Mouse (Mus musculus): Measurements from ENCODE around the gene Arhgef19. TPM values are rescaled to one million over a fixed set of nuclear protein-coding genes. Genes with fewer than 3 reads are reported as not detected.

Arhgef19 gene
- polyA plus RNA-seq, 1 experiment from 2014 or later, result 1.7 TPM

GRCm38 (mm10) chr4:141228687-141229086 lies 10.6 kb upstream of the Arhgef19 start:
- Histone ChIP-seq H3K9ac (ENCODE audit: low read depth, low read length) (no peak overlapping the region), H3K9me3 (ENCODE audit: control insufficient read depth, low read length) (no peaks in the 10 kb centered on the region), H3K27me3 (replicated peaks; ENCODE audit: control insufficient read depth, insufficient read depth, low read length) (no peaks in the 10 kb centered on the region), H3K4me2 (ENCODE audit: low read length) (no peak overlapping the region), H3K27ac (ENCODE audit: low read depth, low read length) (no peak overlapping the region), H3K4me1 (ENCODE audit: control insufficient read depth, insufficient read depth, low read depth, low read length) (no peaks in the 10 kb centered on the region), H3K36me3 (ENCODE audit: control insufficient read depth, insufficient read depth, low read length) (no peaks in the 10 kb centered on the region), H3K4me3 (ENCODE audit: low read length) (no peak overlapping the region)
- 91% methylated on average over 7 of the region's 7 CpGs for WGBS
- ATAC-seq, result no peak

- Histone ChIP-seq H3K4me2 (ENCODE audit: low read length) (no peak overlapping the region), H3K4me3 (ENCODE audit: low read length) (no peak overlapping the region), H3K27ac (ENCODE audit: low read depth, low read length) (no peak overlapping the region), H3K4me1 (ENCODE audit: control insufficient read depth, insufficient read depth, low read depth, low read length) (no peaks in the 10 kb centered on the region), H3K9ac (ENCODE audit: low read depth, low read length) (no peak overlapping the region), H3K27me3 (replicated peaks; ENCODE audit: control insufficient read depth, insufficient read depth, low read length) (peaks cover 3% of the 10 kb centered on the region; the same call in 1 of the 2 replicates), H3K36me3 (ENCODE audit: control insufficient read depth, insufficient read depth, low read length) (no peaks in the 10 kb centered on the region), H3K9me3 (ENCODE audit: control insufficient read depth, low read length) (no peaks in the 10 kb centered on the region)
- WGBS, result 94% methylated on average over 4 of the region's 4 CpGs
- no peak for ATAC-seq
These were observed 6.1 kb upstream of the Arhgef19 start for GRCm38 (mm10) chr4:141233196-141233595.

GRCm38 (mm10) chr4:141235537-141236111 lies 3.7 kb upstream of the Arhgef19 start:
- H3K27ac ChIP-seq (ENCODE audit: low read depth, low read length), result no peak overlapping the region
- peaks cover 9% of the 10 kb centered on the region for H3K4me1 ChIP-seq (ENCODE audit: control insufficient read depth, insufficient read depth, low read depth, low read length)
- no peak overlapping the region for H3K9ac ChIP-seq (ENCODE audit: low read depth, low read length)
- no peaks in the 10 kb centered on the region for H3K9me3 ChIP-seq (ENCODE audit: control insufficient read depth, low read length)
- H3K4me2 ChIP-seq (ENCODE audit: low read length), result no peak overlapping the region
- no peaks in the 10 kb centered on the region for H3K36me3 ChIP-seq (ENCODE audit: control insufficient read depth, insufficient read depth, low read length)
- WGBS, result 69% methylated on average over 6 of the region's 6 CpGs
- no peak for ATAC-seq
- H3K4me3 ChIP-seq (ENCODE audit: low read length), result no peak overlapping the region
- H3K27me3 ChIP-seq (replicated peaks; ENCODE audit: control insufficient read depth, insufficient read depth, low read length), result peaks cover 10% of the 10 kb centered on the region

GRCm38 (mm10) chr4:141236856-141237255 lies 2.4 kb upstream of the Arhgef19 start:
- Histone ChIP-seq H3K27me3 (replicated peaks; ENCODE audit: control insufficient read depth, insufficient read depth, low read length) (peaks cover 21% of the 10 kb centered on the region), H3K9ac (ENCODE audit: low read depth, low read length) (no peak overlapping the region), H3K9me3 (ENCODE audit: control insufficient read depth, low read length) (no peaks in the 10 kb centered on the region), H3K27ac (ENCODE audit: low read depth, low read length) (no peak overlapping the region), H3K36me3 (ENCODE audit: control insufficient read depth, insufficient read depth, low read length) (no peaks in the 10 kb centered on the region), H3K4me2 (ENCODE audit: low read length) (no peak overlapping the region), H3K4me3 (ENCODE audit: low read length) (no peak overlapping the region), H3K4me1 (ENCODE audit: control insufficient read depth, insufficient read depth, low read depth, low read length) (peaks cover 9% of the 10 kb centered on the region)
- WGBS, result 75% methylated on average over 3 of the region's 3 CpGs
- ATAC-seq, result no peak

GRCm38 (mm10) chr4:141238492-141239387 lies 559 bp upstream of the Arhgef19 start:
- Histone ChIP-seq H3K27ac (ENCODE audit: low read depth, low read length) (no peak overlapping the region), H3K4me1 (ENCODE audit: control insufficient read depth, insufficient read depth, low read depth, low read length) (peaks cover 15% of the 10 kb centered on the region), H3K27me3 (replicated peaks; ENCODE audit: control insufficient read depth, insufficient read depth, low read length) (peaks cover 25% of the 10 kb centered on the region), H3K36me3 (ENCODE audit: control insufficient read depth, insufficient read depth, low read length) (no peaks in the 10 kb centered on the region), H3K9me3 (ENCODE audit: control insufficient read depth, low read length) (no peaks in the 10 kb centered on the region), H3K9ac (ENCODE audit: low read depth, low read length) (peak overlapping the region; percentile 54), H3K4me3 (ENCODE audit: low read length) (peak overlapping the region; percentile 38), H3K4me2 (ENCODE audit: low read length) (peak overlapping the region; percentile 58)
- WGBS, result 5% methylated on average over 20 of the region's 20 CpGs
- no peak; the same call in 1 of the 2 replicates for ATAC-seq

- peaks cover 33% of the 10 kb centered on the region for H3K27me3 ChIP-seq (replicated peaks; ENCODE audit: control insufficient read depth, insufficient read depth, low read length)
- 4% methylated on average over 14 of the region's 14 CpGs for WGBS
- peaks cover 22% of the 10 kb centered on the region for H3K4me1 ChIP-seq (ENCODE audit: control insufficient read depth, insufficient read depth, low read depth, low read length)
These were observed 1.3 kb downstream of the Arhgef19 start for GRCm38 (mm10) chr4:141240617-141241016.

GRCm38 (mm10) chr4:141241861-141242260 lies 2.6 kb downstream of the Arhgef19 start:
- Histone ChIP-seq H3K4me3 (ENCODE audit: low read length) (no peak overlapping the region), H3K4me2 (ENCODE audit: low read length) (no peak overlapping the region), H3K36me3 (ENCODE audit: control insufficient read depth, insufficient read depth, low read length) (no peaks in the 10 kb centered on the region), H3K27me3 (replicated peaks; ENCODE audit: control insufficient read depth, insufficient read depth, low read length) (peaks cover 39% of the 10 kb centered on the region), H3K4me1 (ENCODE audit: control insufficient read depth, insufficient read depth, low read depth, low read length) (peaks cover 26% of the 10 kb centered on the region), H3K9me3 (ENCODE audit: control insufficient read depth, low read length) (no peaks in the 10 kb centered on the region), H3K9ac (ENCODE audit: low read depth, low read length) (no peak overlapping the region), H3K27ac (ENCODE audit: low read depth, low read length) (no peak overlapping the region)
- no peak for ATAC-seq
- 30% methylated on average over 15 of the region's 15 CpGs for WGBS

More at GRCm38 (mm10) chr4:141240617-141241016, 1.3 kb downstream of the Arhgef19 start:
- H3K4me3 ChIP-seq (ENCODE audit: low read length), result no peak overlapping the region
- no peak for ATAC-seq
- peak overlapping the region; percentile 10; the same call in 1 of the 2 replicates for H3K4me2 ChIP-seq (ENCODE audit: low read length)
- H3K36me3 ChIP-seq (ENCODE audit: control insufficient read depth, insufficient read depth, low read length), result no peaks in the 10 kb centered on the region
- no peak overlapping the region for H3K9ac ChIP-seq (ENCODE audit: low read depth, low read length)
- no peaks in the 10 kb centered on the region for H3K9me3 ChIP-seq (ENCODE audit: control insufficient read depth, low read length)
- H3K27ac ChIP-seq (ENCODE audit: low read depth, low read length), result no peak overlapping the region

- Histone ChIP-seq H3K27ac (ENCODE audit: low read depth, low read length) (no peak overlapping the region), H3K9me3 (ENCODE audit: control insufficient read depth, low read length) (no peaks in the 10 kb centered on the region), H3K9ac (ENCODE audit: low read depth, low read length) (no peak overlapping the region), H3K4me1 (ENCODE audit: control insufficient read depth, insufficient read depth, low read depth, low read length) (peaks cover 35% of the 10 kb centered on the region), H3K36me3 (ENCODE audit: control insufficient read depth, insufficient read depth, low read length) (no peaks in the 10 kb centered on the region), H3K4me2 (ENCODE audit: low read length) (no peak overlapping the region), H3K27me3 (replicated peaks; ENCODE audit: control insufficient read depth, insufficient read depth, low read length) (peaks cover 45% of the 10 kb centered on the region), H3K4me3 (ENCODE audit: low read length) (no peak overlapping the region)
- ATAC-seq, result no peak
- WGBS, result 7% methylated on average over 11 of the region's 11 CpGs
These were observed 3.4 kb downstream of the Arhgef19 start for GRCm38 (mm10) chr4:141242651-141243241.

GRCm38 (mm10) chr4:141243636-141244035 lies 4.3 kb downstream of the Arhgef19 start:
- Histone ChIP-seq H3K27ac (ENCODE audit: low read depth, low read length) (no peak overlapping the region), H3K9ac (ENCODE audit: low read depth, low read length) (no peak overlapping the region), H3K27me3 (replicated peaks; ENCODE audit: control insufficient read depth, insufficient read depth, low read length) (peaks cover 48% of the 10 kb centered on the region), H3K36me3 (ENCODE audit: control insufficient read depth, insufficient read depth, low read length) (no peaks in the 10 kb centered on the region), H3K4me3 (ENCODE audit: low read length) (no peak overlapping the region), H3K9me3 (ENCODE audit: control insufficient read depth, low read length) (no peaks in the 10 kb centered on the region), H3K4me2 (ENCODE audit: low read length) (no peak overlapping the region), H3K4me1 (ENCODE audit: control insufficient read depth, insufficient read depth, low read depth, low read length) (peaks cover 37% of the 10 kb centered on the region)
- WGBS, result 61% methylated on average over 5 of the region's 5 CpGs
- ATAC-seq, result no peak

Data from hindbrain, embryonic 16.5 days (tissue).